Mouse (Mus musculus) hindbrain, embryonic 10.5 days (tissue): ENCODE measurements around the gene Aqp2. TPM values are rescaled to one million over a fixed set of nuclear protein-coding genes. Genes with fewer than 3 reads are reported as not detected.

Experiments used
- DNase-seq: peaks from one replicate; pipeline ENCODE4 v3.0.0-alpha.2; 2017; ENCODE audit warnings: low spot score
- H3K27ac ChIP-seq: fragments of 300-500 bp; sonication (generic); 2 replicates; pipeline ENCODE4 v1.5.1; 2016; ENCODE audit warnings: mild to moderate bottlenecking, moderate library complexity
- H3K27me3 ChIP-seq: fragments of 300-500 bp; sonication (generic); 2 replicates; pipeline ENCODE4 v1.6.1; 2016; ENCODE audit warnings: mild to moderate bottlenecking; ENCODE audit not compliant: poor library complexity, insufficient read depth, severe bottlenecking
- H3K36me3 ChIP-seq: fragments of 300-500 bp; sonication (generic); 2 replicates; pipeline ENCODE4 v1.6.1; 2016; ENCODE audit warnings: mild to moderate bottlenecking, moderate library complexity
- H3K4me1 ChIP-seq: fragments of 300-500 bp; sonication (generic); replicated peaks from 2 replicates; pipeline ENCODE4 v1.6.1; 2016; ENCODE audit warnings: mild to moderate bottlenecking
- H3K4me3 ChIP-seq: fragments of 300-500 bp; sonication (generic); 2 replicates; pipeline ENCODE4 v1.5.1; 2016; ENCODE audit warnings: mild to moderate bottlenecking, moderate library complexity
- H3K9me3 ChIP-seq: fragments of 300-500 bp; sonication (generic); 2 replicates; pipeline ENCODE4 v1.6.1; 2016; ENCODE audit warnings: mild to moderate bottlenecking, moderate library complexity
- whole genome bisulfite sequencing: fragments of 180-500 bp; shearing (Covaris S2); methylation state at CpG from one replicate; pipeline ENCODE4 v1.1.7; 2016; 5-methylcytosine and 5-hydroxymethylcytosine counted together
- polyA plus RNA-seq: library from polyadenylated mRNA; unstranded; fragments of >200 nt; fragmentation: Nextera tagmentation; extraction: Ambion mirVana; gene quantifications from 2 replicates; pipeline ENCODE4 v1.2.1, GENCODE M21; 2016

Gene Aqp2
- not detected in 2 replicates for polyA plus RNA-seq

DNA sequence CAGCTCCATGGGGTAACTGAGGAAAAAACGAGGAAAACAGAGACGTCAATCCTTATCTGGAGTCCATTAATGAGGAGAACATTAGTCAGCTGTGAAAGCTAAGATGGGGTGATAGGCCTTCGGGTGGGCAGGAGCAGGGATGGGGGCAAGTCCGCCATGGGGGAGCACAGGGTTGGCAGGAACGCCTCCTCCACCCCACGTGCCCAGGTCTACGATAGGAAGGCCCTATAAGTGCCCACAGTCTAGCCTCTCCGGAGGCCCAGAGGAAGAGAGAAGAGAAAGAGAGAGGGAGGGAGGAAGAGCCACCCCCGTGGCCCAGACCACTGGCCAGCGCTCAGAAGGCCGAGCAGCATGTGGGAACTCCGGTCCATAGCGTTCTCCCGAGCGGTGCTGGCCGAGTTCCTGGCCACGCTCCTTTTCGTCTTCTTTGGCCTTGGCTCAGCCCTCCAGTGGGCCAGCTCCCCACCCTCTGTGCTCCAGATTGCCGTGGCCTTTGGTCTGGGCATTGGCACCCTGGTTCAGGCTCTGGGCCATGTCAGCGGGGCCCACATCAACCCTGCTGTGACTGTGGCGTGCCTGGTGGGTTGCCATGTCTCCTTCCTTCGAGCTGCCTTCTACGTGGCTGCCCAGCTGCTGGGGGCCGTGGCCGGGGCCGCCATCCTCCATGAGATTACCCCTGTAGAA is at the start of gene Aqp2:
Gene Aqp2, plus strand, starts transcription at position 254 of the 684 bp plus-strand sequence.
- Histone ChIP-seq H3K27me3 (peaks cover 78% of the 10 kb centered on the region), H3K27ac (0 out of 2 replicates have a peak within 1 kb of the TSS, but pooled peaks have one; percentile 9), H3K9me3 (no peaks in the 10 kb centered on the region), H3K36me3 (no peaks in the 10 kb centered on the region), H3K4me1 (peaks cover 16% of the 10 kb centered on the region), H3K4me3 (no peak within 1 kb of the TSS)
- WGBS = 83% methylated on average over 26 of the region's 26 CpGs
- DNase-seq = no peak

- WGBS = 40% methylated on average over 6 of the region's 6 CpGs
- H3K27me3 ChIP-seq = peaks cover 39% of the 10 kb centered on the region
- DNase-seq = no peak
Observed at GRCm38 (mm10) chr15:99531146-99531545, 47.7 kb upstream of the Aqp2 start.

GRCm38 (mm10) chr15:99532023-99532422 is 46.8 kb upstream of the Aqp2 start:
- Histone ChIP-seq H3K27me3 (peaks cover 30% of the 10 kb centered on the region), H3K27ac (no peak overlapping the region), H3K9me3 (no peaks in the 10 kb centered on the region), H3K36me3 (no peaks in the 10 kb centered on the region), H3K4me1 (peaks cover 29% of the 10 kb centered on the region), H3K4me3 (no peak overlapping the region)
- DNase-seq = no peak
- WGBS = 68% methylated on average over 3 of the region's 3 CpGs

More at GRCm38 (mm10) chr15:99531146-99531545, 47.7 kb upstream of the Aqp2 start:
- Histone ChIP-seq H3K4me3 (no peak overlapping the region), H3K9me3 (no peaks in the 10 kb centered on the region), H3K36me3 (no peaks in the 10 kb centered on the region), H3K27ac (no peak overlapping the region), H3K4me1 (peaks cover 33% of the 10 kb centered on the region)

GRCm38 (mm10) chr15:99536889-99537862 is 41.7 kb upstream of the Aqp2 start:
- no peak overlapping the region; the same call in 1 of the 2 replicates for H3K27ac ChIP-seq
- peaks cover 10% of the 10 kb centered on the region for H3K4me1 ChIP-seq
- H3K9me3 ChIP-seq = no peaks in the 10 kb centered on the region
- no peak overlapping the region for H3K4me3 ChIP-seq
- no peaks in the 10 kb centered on the region for H3K36me3 ChIP-seq
- 0 out of 2 replicates have a peak, but pooled peaks cover 6% of the 10 kb centered on the region for H3K27me3 ChIP-seq
- DNase-seq = peak; percentile 12
- 60% methylated on average over 11 of the region's 11 CpGs for WGBS

DNA sequence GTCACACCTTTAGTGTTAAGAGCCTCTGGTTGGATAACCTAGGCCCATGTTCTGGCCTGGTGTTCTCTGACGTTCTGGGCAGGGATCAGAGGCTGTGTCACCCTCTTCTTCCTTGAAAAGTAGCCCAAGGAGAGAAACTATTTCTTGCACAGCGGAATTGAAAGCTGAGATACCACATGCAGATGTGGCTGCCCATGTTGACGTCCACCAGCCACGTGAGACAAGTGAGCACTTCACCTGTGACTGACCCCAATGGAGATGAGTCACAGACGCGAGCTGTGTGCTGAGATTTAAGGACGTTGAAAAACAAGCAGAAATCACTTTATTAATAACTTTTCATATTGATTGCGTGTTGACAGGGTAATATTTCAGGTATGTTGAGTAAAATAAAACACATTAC is 39.0 kb upstream of the Aqp2 start:
- Histone ChIP-seq H3K27ac (no peak overlapping the region), H3K36me3 (no peaks in the 10 kb centered on the region), H3K9me3 (no peaks in the 10 kb centered on the region), H3K4me3 (no peak overlapping the region), H3K27me3 (0 out of 2 replicates have a peak, but pooled peaks cover 3% of the 10 kb centered on the region), H3K4me1 (peaks cover 8% of the 10 kb centered on the region)
- 80% methylated on average over 8 of the region's 8 CpGs for WGBS
- DNase-seq = no peak

DNA sequence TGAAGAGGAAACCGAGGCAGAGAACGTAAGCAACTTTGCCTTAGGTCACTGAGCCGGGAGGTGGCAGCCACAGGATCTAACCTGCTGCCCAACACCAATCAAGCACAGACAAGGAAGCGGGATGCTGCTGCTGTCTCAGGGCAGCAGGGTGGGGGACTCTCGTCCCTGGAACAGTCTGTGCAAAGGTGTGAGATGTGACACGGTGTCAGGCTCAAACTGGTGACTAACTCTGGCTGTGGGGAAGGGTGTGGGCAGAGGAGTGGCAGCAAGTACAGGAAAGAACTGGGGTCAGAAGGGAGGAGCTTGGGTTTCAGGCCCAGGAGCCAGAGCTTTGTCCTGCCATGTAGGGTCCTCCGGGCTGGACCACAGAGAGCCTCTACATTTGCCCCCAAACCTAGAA is 34.8 kb upstream of the Aqp2 start:
- WGBS = 82% methylated on average over 7 of the region's 7 CpGs

GRCm38 (mm10) chr15:99546596-99546995 is 32.3 kb upstream of the Aqp2 start:
- 73% methylated on average over 11 of the region's 11 CpGs for WGBS
- no peaks in the 10 kb centered on the region for H3K9me3 ChIP-seq
- H3K27me3 ChIP-seq = 0 out of 2 replicates have a peak, but pooled peaks cover 3% of the 10 kb centered on the region
- no peak overlapping the region for H3K27ac ChIP-seq
- peaks cover 17% of the 10 kb centered on the region; the same call in 1 of the 2 replicates for H3K4me1 ChIP-seq
- DNase-seq = peak; percentile 31
- no peak overlapping the region for H3K4me3 ChIP-seq
- no peaks in the 10 kb centered on the region for H3K36me3 ChIP-seq

More for the DNA sequence above, 34.8 kb upstream of the Aqp2 start:
- Histone ChIP-seq H3K4me3 (no peak overlapping the region), H3K9me3 (no peaks in the 10 kb centered on the region), H3K27ac (no peak overlapping the region), H3K36me3 (no peaks in the 10 kb centered on the region), H3K27me3 (0 out of 2 replicates have a peak, but pooled peaks cover 3% of the 10 kb centered on the region), H3K4me1 (0 out of 2 replicates have a peak, but pooled peaks cover 8% of the 10 kb centered on the region)
- DNase-seq = no peak

DNA sequence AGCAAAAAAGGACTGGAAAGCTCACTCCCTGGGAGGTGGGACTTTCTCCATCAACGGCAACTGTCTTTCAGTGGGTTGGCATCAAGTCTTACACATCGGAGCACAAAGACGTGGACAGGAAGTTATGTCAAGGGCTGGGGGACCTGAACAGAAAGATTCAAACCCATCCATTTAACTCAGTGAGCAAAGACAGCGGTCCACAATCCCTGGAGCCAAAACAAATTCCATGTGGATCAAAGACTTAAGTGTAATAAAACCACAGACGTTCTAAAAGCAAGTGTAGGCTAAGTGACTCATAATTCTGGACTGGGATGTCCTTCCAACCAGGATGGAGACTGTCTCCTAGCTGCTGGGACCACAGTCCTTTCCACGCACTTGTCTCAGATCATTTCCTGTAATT is 31.1 kb upstream of the Aqp2 start:
- no peaks in the 10 kb centered on the region for H3K9me3 ChIP-seq
- no peak for DNase-seq
- no peak overlapping the region for H3K27ac ChIP-seq
- peaks cover 17% of the 10 kb centered on the region; the same call in 1 of the 2 replicates for H3K4me1 ChIP-seq
- 85% methylated on average over 6 of the region's 6 CpGs for WGBS
- H3K4me3 ChIP-seq = no peak overlapping the region
- H3K36me3 ChIP-seq = no peaks in the 10 kb centered on the region
- H3K27me3 ChIP-seq = 0 out of 2 replicates have a peak, but pooled peaks cover 3% of the 10 kb centered on the region

DNA sequence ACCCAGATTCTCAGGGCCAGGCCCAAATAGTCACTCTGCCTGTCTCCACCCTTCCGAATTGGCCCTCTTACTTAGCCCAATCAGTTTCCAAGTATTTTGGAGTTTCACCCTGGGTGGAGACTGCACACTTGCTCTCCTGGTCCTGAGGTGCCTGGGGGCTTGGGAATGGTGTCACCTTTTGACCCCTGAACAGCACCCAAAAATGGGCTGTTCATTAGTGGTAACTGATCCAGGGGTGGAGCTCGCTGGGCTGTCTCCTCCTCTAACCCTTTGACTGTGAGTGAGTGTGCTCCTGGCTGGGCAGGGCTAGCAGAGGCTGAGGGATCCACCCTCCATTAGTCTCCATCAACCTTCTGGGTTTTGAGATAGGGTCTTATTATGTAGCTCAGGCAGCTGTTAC is 29.0 kb upstream of the Aqp2 start:
- Histone ChIP-seq H3K9me3 (no peaks in the 10 kb centered on the region), H3K27ac (no peak overlapping the region), H3K27me3 (no peaks in the 10 kb centered on the region), H3K4me3 (no peak overlapping the region), H3K36me3 (no peaks in the 10 kb centered on the region), H3K4me1 (peaks cover 17% of the 10 kb centered on the region; the same call in 1 of the 2 replicates)
- DNase-seq = no peak
- WGBS = 54% methylated on average over 2 of the region's 2 CpGs

DNA sequence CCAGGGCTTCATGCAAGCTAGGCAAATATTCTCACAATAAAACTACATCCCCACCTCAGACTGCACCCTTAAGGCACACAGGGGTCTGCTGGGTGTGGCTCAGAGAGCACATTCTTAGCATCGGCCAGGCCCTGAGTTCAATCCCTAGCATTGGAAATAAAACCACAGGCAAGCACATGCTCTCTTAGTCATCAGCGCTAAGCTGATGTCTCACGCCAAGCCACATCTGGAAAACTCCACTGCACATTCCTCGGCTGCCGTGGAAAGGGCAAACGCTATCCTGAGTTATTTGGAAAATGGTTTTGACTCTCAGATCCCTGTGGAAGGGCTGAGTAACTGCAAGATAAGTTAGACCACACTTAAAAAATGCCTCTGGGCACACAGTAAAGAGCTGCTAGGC is 25.1 kb upstream of the Aqp2 start:
- Histone ChIP-seq H3K27me3 (no peaks in the 10 kb centered on the region), H3K9me3 (no peaks in the 10 kb centered on the region), H3K36me3 (no peaks in the 10 kb centered on the region), H3K27ac (no peak overlapping the region), H3K4me3 (no peak overlapping the region), H3K4me1 (peaks cover 8% of the 10 kb centered on the region; the same call in 1 of the 2 replicates)
- WGBS = 82% methylated on average over 6 of the region's 6 CpGs
- DNase-seq = no peak

- H3K27me3 ChIP-seq = 0 out of 2 replicates have a peak, but pooled peaks cover 3% of the 10 kb centered on the region
- H3K4me1 ChIP-seq = peaks cover 18% of the 10 kb centered on the region
- H3K27ac ChIP-seq = no peak overlapping the region
- no peaks in the 10 kb centered on the region for H3K36me3 ChIP-seq
- no peak overlapping the region for H3K4me3 ChIP-seq
- DNase-seq = no peak
- 86% methylated on average over 1 of the region's 1 CpGs for WGBS
- no peaks in the 10 kb centered on the region for H3K9me3 ChIP-seq
Observed at GRCm38 (mm10) chr15:99558947-99559346, 19.9 kb upstream of the Aqp2 start.

DNA sequence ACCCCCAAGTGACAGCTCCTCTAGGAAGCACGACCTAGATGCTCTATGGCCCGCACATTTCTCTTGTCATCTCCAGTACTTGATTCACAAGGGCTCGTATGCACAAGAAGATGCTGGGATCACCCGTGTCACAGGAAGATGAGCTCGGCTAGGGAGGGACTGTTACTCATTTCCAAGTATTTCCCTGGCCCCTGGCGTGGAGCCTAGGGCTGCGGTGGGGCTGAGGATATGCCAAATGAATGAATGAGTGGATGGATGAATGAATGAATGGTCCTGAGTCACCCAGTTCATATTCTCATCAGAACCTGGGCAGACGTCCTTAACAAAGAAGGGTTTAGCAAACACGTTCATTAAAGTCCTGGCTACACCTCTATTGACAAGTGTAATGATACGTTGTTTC is 18.6 kb upstream of the Aqp2 start:
- DNase-seq = no peak
- Histone ChIP-seq H3K4me3 (no peak overlapping the region), H3K9me3 (no peaks in the 10 kb centered on the region), H3K36me3 (no peaks in the 10 kb centered on the region), H3K27me3 (0 out of 2 replicates have a peak, but pooled peaks cover 3% of the 10 kb centered on the region), H3K27ac (no peak overlapping the region), H3K4me1 (peaks cover 30% of the 10 kb centered on the region)
- WGBS = 87% methylated on average over 10 of the region's 10 CpGs
